Mouse (Mus musculus) G1E (cell line): ENCODE data around the gene Vps37c.

Experiments
- CTCF ChIP-seq: IDR thresholded peaks from 2 replicates; pipeline ENCODE4 v1.5.1; 2012; ENCODE audit warnings: low read depth, low read length, inconsistent platforms, mixed read lengths
- GATA1 ChIP-seq: IDR thresholded peaks from 2 replicates; pipeline ENCODE4 v1.6.1; 2012; ENCODE audit warnings: borderline replicate concordance, low read length, inconsistent platforms, mixed read lengths
- GATA2 ChIP-seq: IDR thresholded peaks from 2 replicates; pipeline ENCODE4 v1.6.1; 2012; ENCODE audit warnings: low read depth, low read length, inconsistent platforms, borderline replicate concordance
- POLR2AphosphoS5 ChIP-seq: IDR thresholded peaks from 2 replicates; pipeline ENCODE4 v1.6.1; 2012; ENCODE audit warnings: low read depth, low read length, inconsistent platforms; ENCODE audit not compliant: insufficient replicate concordance
- TAL1 ChIP-seq: conservative IDR thresholded peaks from 2 replicates; pipeline ENCODE4 v1.6.1; 2012; ENCODE audit warnings: low read depth, low read length, inconsistent platforms, mixed read lengths

- TF ChIP-seq CTCF: no peak
- TF ChIP-seq GATA1: no peak
- no peak for TF ChIP-seq TAL1
- no peak for TF ChIP-seq POLR2AphosphoS5
- TF ChIP-seq GATA2: no peak
These were observed 9.8 kb upstream of the Vps37c start for GRCm38 (mm10) chr19:10678772-10679067.
